Mouse (Mus musculus): ENCODE results near the gene Gpr152. TPM values are rescaled to one million over a fixed set of nuclear protein-coding genes. Genes with fewer than 3 reads are reported as not detected.

Gpr152 gene
- polyA plus RNA-seq, 1 experiment from 2014 or later, result not detected

DNA sequence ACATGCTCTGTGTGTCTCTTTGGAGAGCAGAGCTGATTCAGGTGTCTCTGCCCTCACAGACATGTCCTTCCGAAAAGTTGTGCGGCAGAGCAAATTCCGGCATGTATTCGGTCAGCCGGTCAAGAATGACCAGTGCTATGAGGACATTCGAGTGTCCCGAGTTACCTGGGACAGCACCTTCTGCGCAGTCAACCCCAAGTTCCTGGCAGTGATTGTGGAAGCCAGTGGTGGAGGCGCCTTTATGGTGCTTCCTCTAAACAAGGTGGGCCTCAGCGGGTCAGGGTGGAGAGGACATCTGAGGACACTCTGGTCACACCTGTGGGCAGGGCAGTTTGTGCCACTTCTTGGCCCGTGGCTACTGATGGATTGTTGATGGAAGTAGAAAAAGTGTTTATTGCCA lies 9.7 kb downstream of the Gpr152 start:
- Histone ChIP-seq H3K9me3 (ENCODE audit: control insufficient read depth, low read length) (no peaks in the 10 kb centered on the region), H3K36me3 (ENCODE audit: control insufficient read depth, insufficient read depth, low read length) (0 out of 2 replicates have a peak, but pooled peaks cover 2% of the 10 kb centered on the region), H3K4me2 (replicated peaks; ENCODE audit: low read depth, low read length) (peak overlapping the region; percentile 84), H3K4me3 (ENCODE audit: low read depth, low read length) (peak overlapping the region; percentile 63), H3K4me1 (replicated peaks; ENCODE audit: control insufficient read depth, insufficient read depth, low read length) (peaks cover 8% of the 10 kb centered on the region), H3K27me3 (ENCODE audit: control insufficient read depth, insufficient read depth, low read length) (no peaks in the 10 kb centered on the region), H3K9ac (ENCODE audit: low read depth, low read length) (peak overlapping the region; percentile 66), H3K27ac (ENCODE audit: low read depth, low read length) (no peak overlapping the region)
- no peak for DNase-seq (ENCODE audit: low spot score)
- no peak for ATAC-seq (ENCODE audit: low FRiP score)
- 92% methylated on average over 11 of the region's 11 CpGs for WGBS

DNA sequence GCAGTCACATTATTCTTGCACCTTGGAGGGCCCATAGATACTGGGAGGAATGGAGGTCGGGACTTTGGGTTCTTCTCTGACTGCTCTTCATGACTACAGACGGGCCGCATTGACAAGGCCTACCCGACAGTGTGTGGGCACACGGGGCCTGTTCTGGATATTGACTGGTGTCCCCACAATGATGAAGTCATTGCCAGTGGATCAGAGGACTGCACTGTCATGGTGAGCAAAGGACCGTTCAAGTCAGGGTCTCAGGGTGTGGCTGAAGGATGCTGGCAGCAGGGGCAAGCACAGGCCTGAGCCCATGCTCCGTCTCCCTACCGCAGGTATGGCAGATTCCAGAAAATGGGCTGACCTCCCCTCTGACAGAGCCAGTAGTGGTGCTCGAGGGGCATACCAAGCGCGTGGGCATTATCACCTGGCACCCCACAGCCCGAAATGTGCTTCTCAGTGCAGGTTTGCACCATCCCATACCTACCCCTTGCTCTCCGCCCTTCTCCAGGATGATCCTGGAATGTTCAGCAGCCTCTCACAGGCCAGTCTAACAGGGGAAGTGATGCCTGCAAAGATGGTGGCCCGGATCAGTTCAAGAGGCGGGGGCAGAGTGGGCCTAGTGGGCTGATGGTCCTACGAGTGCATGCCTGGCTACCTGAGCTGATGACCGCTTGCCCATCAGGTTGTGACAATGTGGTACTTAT lies 10.3 kb downstream of the Gpr152 start:
- 95% methylated on average over 17 of the region's 17 CpGs for WGBS
- Histone ChIP-seq H3K9ac (ENCODE audit: low read depth, low read length) (no peak overlapping the region), H3K4me3 (ENCODE audit: low read depth, low read length) (no peak overlapping the region), H3K9me3 (ENCODE audit: control insufficient read depth, low read length) (no peaks in the 10 kb centered on the region), H3K36me3 (ENCODE audit: control insufficient read depth, insufficient read depth, low read length) (0 out of 2 replicates have a peak, but pooled peaks cover 2% of the 10 kb centered on the region), H3K27ac (ENCODE audit: low read depth, low read length) (no peak overlapping the region), H3K4me2 (replicated peaks; ENCODE audit: low read depth, low read length) (no peak overlapping the region), H3K4me1 (replicated peaks; ENCODE audit: control insufficient read depth, insufficient read depth, low read length) (peaks cover 8% of the 10 kb centered on the region), H3K27me3 (ENCODE audit: control insufficient read depth, insufficient read depth, low read length) (no peaks in the 10 kb centered on the region)
- ATAC-seq (ENCODE audit: low FRiP score) (no peak), DNase-seq (ENCODE audit: low spot score) (no peak)

DNA sequence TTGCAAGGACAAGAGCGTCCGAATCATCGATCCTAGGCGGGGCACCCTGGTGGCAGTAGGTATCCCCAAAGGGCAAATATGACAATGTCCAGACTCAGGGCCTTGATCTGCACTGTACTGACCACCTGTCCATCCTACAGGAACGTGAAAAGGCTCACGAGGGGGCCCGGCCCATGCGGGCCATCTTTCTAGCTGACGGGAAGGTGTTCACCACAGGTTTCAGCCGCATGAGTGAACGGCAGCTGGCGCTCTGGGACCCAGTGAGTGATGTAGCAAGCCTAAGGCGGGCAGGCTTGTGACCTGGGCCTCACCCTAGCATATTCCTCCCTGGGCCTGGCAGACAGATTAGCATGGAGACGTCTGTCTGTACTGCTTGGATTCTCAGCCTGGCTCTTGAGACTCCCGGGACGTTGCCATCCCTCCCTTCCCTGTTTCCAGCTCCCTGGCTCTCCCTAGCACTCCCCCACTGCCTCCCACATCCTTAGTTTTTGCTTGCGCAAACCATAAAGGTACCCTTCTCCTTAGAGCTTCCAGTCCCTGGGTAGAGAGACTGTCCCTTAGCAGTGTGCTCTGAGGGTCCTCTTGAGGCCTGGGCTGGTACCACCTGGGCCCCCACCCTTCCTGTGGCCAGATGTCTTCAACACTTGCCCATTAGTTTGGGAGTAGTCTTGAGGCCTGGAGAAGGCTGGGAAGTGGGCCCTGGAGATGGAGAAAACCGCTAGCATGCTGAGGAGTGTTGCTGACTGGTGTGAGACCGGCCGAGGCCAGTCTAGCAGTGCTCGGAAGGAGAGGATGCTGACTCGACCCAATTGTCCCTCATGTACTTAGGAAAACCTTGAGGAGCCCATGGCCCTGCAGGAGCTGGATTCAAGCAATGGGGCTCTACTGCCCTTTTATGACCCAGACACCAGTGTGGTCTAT lies 11.2 kb downstream of the Gpr152 start:
- Histone ChIP-seq H3K36me3 (ENCODE audit: control insufficient read depth, insufficient read depth, low read length) (0 out of 2 replicates have a peak, but pooled peaks cover 2% of the 10 kb centered on the region), H3K9me3 (ENCODE audit: control insufficient read depth, low read length) (no peaks in the 10 kb centered on the region), H3K27me3 (ENCODE audit: control insufficient read depth, insufficient read depth, low read length) (no peaks in the 10 kb centered on the region), H3K9ac (ENCODE audit: low read depth, low read length) (no peak overlapping the region), H3K27ac (ENCODE audit: low read depth, low read length) (no peak overlapping the region), H3K4me1 (replicated peaks; ENCODE audit: control insufficient read depth, insufficient read depth, low read length) (peaks cover 8% of the 10 kb centered on the region), H3K4me2 (replicated peaks; ENCODE audit: low read depth, low read length) (no peak overlapping the region), H3K4me3 (ENCODE audit: low read depth, low read length) (no peak overlapping the region)
- WGBS, result 93% methylated on average over 22 of the region's 22 CpGs
- DNase-seq (ENCODE audit: low spot score), result no peak
- no peak for ATAC-seq (ENCODE audit: low FRiP score)

DNA sequence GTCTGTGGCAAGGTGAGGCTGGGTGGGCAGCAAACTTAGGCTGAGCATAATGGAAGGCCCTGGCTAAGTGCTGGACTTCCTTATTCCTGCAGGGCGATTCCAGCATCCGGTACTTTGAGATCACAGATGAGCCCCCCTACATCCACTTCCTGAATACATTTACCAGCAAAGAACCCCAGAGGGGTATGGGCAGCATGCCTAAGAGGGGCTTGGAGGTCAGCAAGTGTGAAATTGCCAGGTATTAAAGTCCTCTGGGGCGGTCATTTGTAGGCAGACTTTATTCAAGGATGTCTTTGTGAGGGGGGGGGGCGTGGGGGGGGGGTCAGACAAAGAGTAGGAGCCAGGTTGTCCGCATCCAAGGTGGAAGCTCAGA lies 11.9 kb downstream of the Gpr152 start:
- 91% methylated on average over 3 of the region's 5 CpGs for WGBS

DNA sequence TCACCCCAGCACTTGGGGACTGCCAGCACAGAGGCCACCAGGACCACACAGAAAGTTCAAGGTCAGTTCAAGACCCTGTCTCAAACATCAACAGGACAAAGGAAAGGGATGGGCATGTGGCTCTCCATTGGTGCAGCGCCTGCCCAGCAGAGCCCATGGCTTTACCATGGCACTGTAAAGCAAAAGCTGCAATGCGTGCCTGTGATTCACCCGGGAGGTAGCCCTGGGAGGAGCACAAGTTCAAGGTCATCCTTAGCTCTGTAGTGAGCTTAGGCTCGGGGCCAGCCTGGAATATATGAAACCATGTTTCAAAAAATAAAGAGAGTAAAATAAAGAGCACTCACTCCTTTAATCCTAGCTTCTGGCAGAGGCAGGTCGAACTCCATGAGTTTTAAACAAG lies 12.3 kb downstream of the Gpr152 start:
- H3K4me3 ChIP-seq (ENCODE audit: low read depth, low read length), result no peak overlapping the region
- WGBS, result 90% methylated on average over 5 of the region's 5 CpGs
- no peak for ATAC-seq (ENCODE audit: low FRiP score)
- H3K4me2 ChIP-seq (replicated peaks; ENCODE audit: low read depth, low read length), result no peak overlapping the region
- peaks cover 8% of the 10 kb centered on the region for H3K4me1 ChIP-seq (replicated peaks; ENCODE audit: control insufficient read depth, insufficient read depth, low read length)
- no peak overlapping the region for H3K27ac ChIP-seq (ENCODE audit: low read depth, low read length)
- H3K27me3 ChIP-seq (ENCODE audit: control insufficient read depth, insufficient read depth, low read length), result no peaks in the 10 kb centered on the region
- 0 out of 2 replicates have a peak, but pooled peaks cover 4% of the 10 kb centered on the region for H3K36me3 ChIP-seq (ENCODE audit: control insufficient read depth, insufficient read depth, low read length)
- no peak overlapping the region for H3K9ac ChIP-seq (ENCODE audit: low read depth, low read length)
- H3K9me3 ChIP-seq (ENCODE audit: control insufficient read depth, low read length), result no peaks in the 10 kb centered on the region
- DNase-seq (ENCODE audit: low spot score), result no peak

More for the DNA sequence above, 11.9 kb downstream of the Gpr152 start:
- no peak overlapping the region for H3K4me2 ChIP-seq (replicated peaks; ENCODE audit: low read depth, low read length)
- no peaks in the 10 kb centered on the region for H3K27me3 ChIP-seq (ENCODE audit: control insufficient read depth, insufficient read depth, low read length)
- ATAC-seq (ENCODE audit: low FRiP score), result no peak
- no peak overlapping the region for H3K9ac ChIP-seq (ENCODE audit: low read depth, low read length)
- H3K27ac ChIP-seq (ENCODE audit: low read depth, low read length), result no peak overlapping the region
- peaks cover 8% of the 10 kb centered on the region for H3K4me1 ChIP-seq (replicated peaks; ENCODE audit: control insufficient read depth, insufficient read depth, low read length)
- no peak overlapping the region for H3K4me3 ChIP-seq (ENCODE audit: low read depth, low read length)
- H3K36me3 ChIP-seq (ENCODE audit: control insufficient read depth, insufficient read depth, low read length), result 0 out of 2 replicates have a peak, but pooled peaks cover 4% of the 10 kb centered on the region
- H3K9me3 ChIP-seq (ENCODE audit: control insufficient read depth, low read length), result no peaks in the 10 kb centered on the region
- no peak for DNase-seq (ENCODE audit: low spot score)

DNA sequence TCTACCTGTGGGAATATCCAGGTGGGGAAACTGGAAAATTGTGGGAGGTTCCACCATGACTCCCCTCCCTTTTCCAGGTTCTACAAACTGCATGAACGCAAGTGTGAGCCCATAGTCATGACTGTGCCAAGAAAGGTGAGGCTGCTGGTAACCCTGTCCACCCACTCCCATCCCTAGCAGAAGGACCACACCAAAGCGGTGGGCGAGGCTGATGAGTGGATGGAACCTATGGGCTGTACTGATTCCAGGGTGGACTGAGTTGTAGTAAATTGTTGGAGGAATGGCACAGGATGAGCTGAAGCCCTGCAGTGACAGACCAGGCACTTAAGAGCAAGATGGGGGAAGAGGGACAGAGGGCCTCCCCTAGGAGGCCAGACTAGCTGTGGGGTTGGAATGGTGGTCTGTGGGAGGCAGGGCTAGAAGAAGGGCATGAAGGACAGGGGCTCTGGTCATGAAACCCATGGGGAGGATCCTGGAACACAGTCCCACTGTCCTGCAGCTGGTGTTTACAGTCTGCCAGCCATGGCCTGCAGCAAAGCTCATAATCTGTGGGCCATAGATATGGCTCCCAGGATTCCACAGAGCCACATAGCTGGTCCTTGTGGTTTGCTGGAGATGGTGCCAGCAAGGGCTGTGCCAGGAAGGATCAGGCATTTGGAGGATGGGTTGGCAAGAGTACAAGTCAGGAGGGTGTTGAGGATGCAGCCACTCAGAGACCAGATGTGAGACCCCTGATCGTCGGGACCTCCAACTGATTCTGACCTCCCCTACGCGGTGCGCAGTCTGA lies 13.1 kb downstream of the Gpr152 start:
- no peaks in the 10 kb centered on the region for H3K9me3 ChIP-seq (ENCODE audit: control insufficient read depth, low read length)
- ATAC-seq (ENCODE audit: low FRiP score) (no peak), DNase-seq (ENCODE audit: low spot score) (no peak)
- no peak overlapping the region for H3K4me3 ChIP-seq (ENCODE audit: low read depth, low read length)
- 91% methylated on average over 8 of the region's 8 CpGs for WGBS
- H3K4me2 ChIP-seq (replicated peaks; ENCODE audit: low read depth, low read length), result no peak overlapping the region
- no peaks in the 10 kb centered on the region for H3K27me3 ChIP-seq (ENCODE audit: control insufficient read depth, insufficient read depth, low read length)
- peaks cover 8% of the 10 kb centered on the region for H3K4me1 ChIP-seq (replicated peaks; ENCODE audit: control insufficient read depth, insufficient read depth, low read length)
- H3K27ac ChIP-seq (ENCODE audit: low read depth, low read length), result no peak overlapping the region
- H3K9ac ChIP-seq (ENCODE audit: low read depth, low read length), result no peak overlapping the region
- 0 out of 2 replicates have a peak, but pooled peaks cover 4% of the 10 kb centered on the region for H3K36me3 ChIP-seq (ENCODE audit: control insufficient read depth, insufficient read depth, low read length)

DNA sequence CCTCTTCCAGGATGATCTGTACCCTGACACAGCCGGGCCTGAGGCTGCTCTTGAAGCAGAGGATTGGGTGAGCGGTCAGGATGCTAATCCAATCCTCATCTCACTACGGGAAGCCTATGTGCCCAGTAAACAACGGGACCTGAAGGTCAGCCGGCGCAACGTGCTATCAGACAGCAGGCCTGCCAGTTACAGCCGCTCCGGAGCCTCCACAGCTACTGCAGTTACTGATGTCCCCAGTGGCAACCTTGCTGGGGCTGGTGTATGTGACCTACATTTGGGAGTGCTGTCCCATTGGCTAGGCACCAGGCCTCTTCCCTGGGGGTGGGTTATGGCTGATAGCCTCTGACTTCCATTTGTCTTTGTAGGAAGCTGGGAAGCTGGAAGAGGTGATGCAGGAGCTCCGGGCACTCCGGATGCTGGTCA lies 13.7 kb downstream of the Gpr152 start, which contains the start of gene Ptprcap:
TSS of gene Ptprcap (plus strand) at position 373 of the 423 bp plus-strand sequence.
- 80% methylated on average over 11 of the region's 11 CpGs for WGBS
- no peak within 1 kb of the TSS for H3K4me2 ChIP-seq (replicated peaks; ENCODE audit: low read depth, low read length)
- no peak for DNase-seq (ENCODE audit: low spot score)
- H3K9ac ChIP-seq (ENCODE audit: low read depth, low read length), result 0 out of 2 replicates have a peak within 1 kb of the TSS, but pooled peaks have one; percentile 7
- no peak for ATAC-seq (ENCODE audit: low FRiP score)
- 0 out of 2 replicates have a peak, but pooled peaks cover 4% of the 10 kb centered on the region for H3K36me3 ChIP-seq (ENCODE audit: control insufficient read depth, insufficient read depth, low read length)
- peaks cover 6% of the 10 kb centered on the region for H3K4me1 ChIP-seq (replicated peaks; ENCODE audit: control insufficient read depth, insufficient read depth, low read length)
- no peak within 1 kb of the TSS for H3K4me3 ChIP-seq (ENCODE audit: low read depth, low read length)
- H3K27ac ChIP-seq (ENCODE audit: low read depth, low read length), result no peak within 1 kb of the TSS
- no peaks in the 10 kb centered on the region for H3K27me3 ChIP-seq (ENCODE audit: control insufficient read depth, insufficient read depth, low read length)
- H3K9me3 ChIP-seq (ENCODE audit: control insufficient read depth, low read length), result no peaks in the 10 kb centered on the region
